Mouse (Mus musculus) thymus, postnatal 14 days (tissue): ENCODE data around the gene Tada2a.

Experiments
- DNase-seq: peaks from one replicate; pipeline ENCODE4 v3.0.0; 2021

The Tada2a gene

DNA sequence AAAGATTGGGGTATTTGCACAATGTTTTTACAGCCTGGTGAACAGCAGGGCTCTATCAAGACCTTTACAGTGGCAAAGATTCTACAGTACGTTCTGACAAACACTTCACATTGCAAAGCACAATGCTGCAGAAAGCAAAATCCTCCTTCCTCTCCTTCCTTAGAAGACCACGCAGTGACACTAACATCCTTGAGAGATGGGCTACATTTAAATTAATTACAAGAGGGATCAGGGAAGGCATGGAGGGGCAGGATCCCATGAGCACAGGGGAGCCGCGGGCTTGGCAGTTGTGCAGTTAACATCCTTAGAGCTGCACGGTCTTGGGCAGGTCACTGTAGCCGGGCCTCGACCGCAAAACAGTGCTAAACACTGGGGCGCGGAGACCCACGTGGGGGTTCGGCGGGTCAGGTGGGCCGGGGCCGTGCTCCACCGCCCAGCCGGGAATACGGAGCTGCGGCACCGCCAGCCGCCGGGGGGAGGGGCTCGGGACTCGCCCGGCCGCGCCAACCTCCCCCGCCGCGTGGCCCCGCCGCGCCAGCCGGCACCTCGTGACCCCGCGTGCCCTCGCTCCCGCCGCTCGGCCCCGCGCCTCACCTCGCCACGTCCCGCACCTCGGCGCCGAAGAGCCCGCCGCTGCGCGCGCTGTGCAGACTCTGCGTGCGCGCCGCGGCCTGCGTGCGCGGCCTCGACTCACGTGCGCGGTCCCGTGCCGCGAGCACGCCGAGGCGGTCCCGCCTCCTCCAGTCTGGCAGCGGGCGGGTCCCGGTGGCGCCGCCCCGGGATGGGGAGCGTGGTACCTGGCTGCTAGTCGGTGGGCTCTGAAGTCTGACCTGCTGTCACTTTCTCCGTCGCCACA, at the start of gene Tada2a, which contains the start of gene Acaca:
Gene Tada2a (minus strand): TSS at position 658 of the 856 bp plus-strand sequence.
Gene Acaca (plus strand): TSS at position 730 of the 856 bp plus-strand sequence.
- peak; percentile 83 for DNase-seq

- no peak for DNase-seq
Measured at GRCm38 (mm10) chr11:84178571-84178970, 49.2 kb upstream of the Tada2a start.

DNA sequence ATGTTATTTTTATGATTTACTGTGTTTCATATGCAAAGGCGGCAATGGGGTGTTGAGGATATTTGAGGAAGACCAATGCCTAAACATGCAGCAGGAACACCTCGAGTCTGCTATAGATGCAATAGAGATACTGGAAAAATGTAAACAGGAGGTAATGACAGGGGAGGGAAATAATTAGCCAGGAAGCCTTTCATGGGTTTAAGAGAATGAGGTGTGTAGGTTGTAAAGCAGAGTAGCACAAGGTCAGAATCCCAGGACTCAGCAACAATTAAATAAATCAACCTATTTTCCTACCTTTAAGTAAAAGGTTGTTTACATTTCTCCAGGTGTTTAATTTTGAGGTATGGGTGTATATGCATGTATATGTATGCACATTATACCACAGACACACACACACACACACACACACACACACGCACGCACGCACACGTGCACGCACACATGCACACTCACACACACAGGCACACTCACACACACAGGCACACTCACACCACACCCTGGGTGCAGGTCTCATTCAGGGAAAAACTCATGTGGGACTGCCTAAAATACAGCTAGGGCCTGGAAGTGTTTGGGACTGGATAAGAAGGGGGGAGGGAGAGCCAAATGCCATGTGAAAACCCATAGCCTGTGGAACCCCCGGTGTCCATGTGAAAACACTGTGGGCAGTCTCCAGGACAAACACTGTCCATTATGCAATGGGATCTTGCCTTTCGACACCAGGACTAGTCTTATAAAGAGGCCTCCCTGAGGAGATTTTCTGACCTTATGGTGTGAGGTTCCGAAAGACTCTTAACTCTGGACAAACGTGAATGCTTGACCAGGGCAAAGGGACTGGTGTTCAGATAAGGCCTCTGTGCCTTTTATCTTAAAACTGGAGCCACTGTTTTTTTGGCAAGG, 43.4 kb upstream of the Tada2a start:
- DNase-seq: no peak

DNA sequence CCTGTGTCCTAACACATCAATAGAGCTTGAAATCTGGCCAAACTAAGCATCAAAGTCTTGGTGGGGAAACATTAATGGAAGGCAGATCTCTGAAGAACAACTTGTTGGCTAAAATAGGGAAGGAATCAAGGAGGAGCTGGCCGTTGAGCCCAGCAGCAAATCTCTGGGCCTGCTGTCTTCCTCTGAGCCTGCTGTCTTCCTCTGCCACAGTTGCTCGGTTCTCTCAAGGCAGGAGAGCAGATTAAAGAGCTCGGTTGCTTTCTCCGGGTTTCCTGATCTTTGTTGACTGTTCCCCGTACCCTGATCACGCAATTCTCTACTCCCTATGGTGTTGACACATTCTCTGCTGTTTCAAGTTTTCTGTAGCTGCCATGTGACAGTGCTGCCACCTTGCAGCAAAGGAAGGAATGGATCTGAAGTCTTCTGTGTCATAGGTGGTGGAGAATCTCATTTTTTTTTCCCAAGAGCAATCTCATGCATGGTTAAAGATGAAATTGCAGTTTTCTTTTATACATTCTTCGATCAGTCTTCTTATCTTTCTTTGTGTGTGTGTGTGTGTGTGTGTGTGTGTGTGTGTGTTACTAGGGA, 39.4 kb upstream of the Tada2a start:
- DNase-seq: peak; percentile 41

DNA sequence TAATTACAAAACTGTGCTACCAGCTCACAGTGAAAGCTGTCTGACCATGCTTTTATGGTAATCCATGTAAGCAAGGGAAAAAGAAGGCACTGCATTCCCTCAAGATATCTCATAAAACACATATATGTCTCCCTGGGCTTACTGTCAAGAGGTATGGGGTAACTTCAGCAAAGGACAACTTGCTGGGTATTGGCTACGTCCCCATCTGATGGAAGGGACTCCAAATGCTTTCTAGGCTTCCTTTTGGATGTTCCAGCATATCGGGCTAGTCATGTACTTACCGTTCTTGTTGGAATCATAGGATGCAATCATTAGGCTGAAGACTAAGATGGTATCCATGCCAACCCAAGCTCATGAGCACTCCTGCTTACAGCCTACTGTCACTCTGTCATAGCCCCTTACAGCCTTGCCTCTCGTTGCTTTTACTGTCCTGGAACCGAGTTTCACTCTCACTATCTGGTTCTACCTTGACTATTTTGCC, 37.7 kb upstream of the Tada2a start, which contains the start of gene Gm11437:
Gene Gm11437 (minus strand): TSS at position 431 of the 481 bp plus-strand sequence.
- no peak for DNase-seq

GRCm38 (mm10) chr11:84164561-84164960, 35.2 kb upstream of the Tada2a start:
- DNase-seq: no peak

- no peak for DNase-seq
Measured at GRCm38 (mm10) chr11:84164123-84164522, 34.7 kb upstream of the Tada2a start.

DNA sequence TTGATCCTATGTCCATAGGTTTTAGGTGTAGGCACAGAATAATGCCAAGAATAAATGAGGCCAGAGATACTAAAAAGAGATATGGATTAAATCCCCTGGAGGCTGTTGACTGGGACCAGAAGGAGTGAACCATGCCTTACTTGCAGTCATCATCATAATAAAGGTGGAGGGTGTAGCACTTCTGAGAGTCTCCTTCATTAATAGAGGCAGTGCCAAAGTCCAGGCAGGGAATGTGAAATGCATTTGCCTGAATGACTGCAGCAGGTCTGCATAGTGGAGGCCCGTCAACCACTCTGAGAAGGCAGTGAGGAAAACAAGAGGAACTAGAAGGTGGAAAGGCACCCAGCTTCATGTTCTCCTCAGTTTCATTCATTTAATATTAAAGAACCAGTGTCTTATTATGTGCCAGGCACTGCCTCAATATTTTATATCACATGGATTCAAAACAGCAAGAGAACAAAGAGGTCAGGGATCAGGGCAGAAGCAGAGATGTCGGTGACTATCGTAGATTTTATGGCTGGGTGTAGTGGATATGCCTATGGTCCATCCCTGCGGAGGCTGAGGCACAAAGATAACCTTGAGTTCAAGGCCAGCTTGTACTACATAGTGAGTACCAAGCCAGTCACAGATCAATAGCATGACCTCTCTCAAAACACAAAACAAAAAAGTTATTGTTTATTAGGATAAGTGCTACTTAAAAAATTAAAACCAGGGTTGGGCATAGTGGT, 27.3 kb upstream of the Tada2a start:
- no peak for DNase-seq

- peak; percentile 33 for DNase-seq
Measured at GRCm38 (mm10) chr11:84150884-84151283, 21.5 kb upstream of the Tada2a start.

GRCm38 (mm10) chr11:84146081-84146480, 16.7 kb upstream of the Tada2a start:
- no peak for DNase-seq

DNA sequence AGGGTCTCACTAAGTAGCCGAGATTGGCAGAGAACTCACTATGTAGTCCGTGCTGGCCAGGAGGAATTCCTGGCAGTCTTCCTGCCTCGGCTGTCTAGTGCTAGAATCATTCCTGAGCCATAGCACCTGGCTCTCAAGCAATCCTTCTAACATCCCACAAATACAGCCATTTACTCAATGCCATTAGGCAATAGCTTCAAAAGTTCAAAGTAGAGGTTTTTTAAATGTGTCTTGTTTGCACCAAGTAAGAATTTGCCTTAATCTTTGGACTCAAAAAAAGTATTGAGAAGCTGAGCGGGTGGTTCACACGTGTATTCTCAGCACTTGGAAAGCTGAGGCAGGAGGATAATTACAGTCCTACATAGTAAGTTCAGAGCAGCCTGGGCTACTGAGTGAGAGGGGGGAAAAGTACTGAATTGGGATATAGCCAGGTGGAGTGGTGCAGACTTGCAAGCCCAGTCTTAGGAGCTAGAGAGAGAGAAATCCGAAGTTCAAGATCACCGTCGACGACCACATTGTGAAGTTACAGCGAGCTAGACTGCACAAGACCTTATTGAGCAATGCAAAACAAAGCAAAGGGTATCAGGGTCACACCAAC, 15.9 kb upstream of the Tada2a start:
- no peak for DNase-seq

- peak; percentile 57 for DNase-seq
Measured at GRCm38 (mm10) chr11:84141752-84142151, 12.4 kb upstream of the Tada2a start.

- no peak for DNase-seq
Measured at GRCm38 (mm10) chr11:84136453-84136852, 7.1 kb upstream of the Tada2a start.

DNA sequence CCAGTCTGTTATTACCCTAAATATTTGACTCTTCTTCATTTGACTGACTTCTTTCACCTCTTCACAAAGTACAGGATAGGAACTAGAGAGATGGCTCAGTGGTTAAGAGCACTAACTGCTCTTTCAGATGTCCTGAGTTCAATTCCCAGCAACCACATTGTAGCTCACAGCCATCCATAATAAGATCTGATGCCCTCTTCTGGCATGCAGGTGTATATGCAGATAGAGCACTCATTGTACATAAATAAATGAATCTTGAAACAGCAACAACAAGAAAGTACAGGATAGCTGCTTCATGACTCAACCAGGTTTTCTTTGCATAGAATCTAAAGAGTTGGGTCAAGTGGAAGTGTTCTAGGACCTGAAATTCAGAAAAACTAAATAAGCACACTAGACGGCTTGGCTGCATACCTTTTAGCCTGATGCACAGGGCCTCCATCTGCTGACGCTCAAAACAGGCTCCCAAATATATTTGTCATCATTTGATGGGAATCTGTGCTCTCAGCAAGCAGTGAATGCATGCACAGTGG, 5.0 kb upstream of the Tada2a start:
- DNase-seq: no peak

DNA sequence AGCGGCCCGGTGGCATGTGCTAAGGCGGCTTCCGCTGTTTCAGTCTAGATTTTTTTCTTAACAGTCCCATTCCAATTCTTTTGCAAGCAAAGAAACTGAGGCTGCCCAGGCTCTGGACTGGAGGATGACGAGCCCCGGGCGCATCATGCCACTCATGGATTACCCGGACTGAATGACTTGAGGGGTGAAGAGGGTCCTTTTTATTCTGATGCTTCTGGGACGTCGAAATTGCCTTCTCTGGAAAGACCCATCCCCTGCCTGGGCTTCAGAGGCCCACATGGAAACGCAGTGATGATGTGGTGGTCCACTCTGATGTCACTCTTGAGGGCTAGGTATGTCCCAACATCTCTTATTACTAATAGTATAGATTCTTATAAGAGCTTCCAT, 392 bp upstream of the Tada2a start:
- no peak for DNase-seq

DNA sequence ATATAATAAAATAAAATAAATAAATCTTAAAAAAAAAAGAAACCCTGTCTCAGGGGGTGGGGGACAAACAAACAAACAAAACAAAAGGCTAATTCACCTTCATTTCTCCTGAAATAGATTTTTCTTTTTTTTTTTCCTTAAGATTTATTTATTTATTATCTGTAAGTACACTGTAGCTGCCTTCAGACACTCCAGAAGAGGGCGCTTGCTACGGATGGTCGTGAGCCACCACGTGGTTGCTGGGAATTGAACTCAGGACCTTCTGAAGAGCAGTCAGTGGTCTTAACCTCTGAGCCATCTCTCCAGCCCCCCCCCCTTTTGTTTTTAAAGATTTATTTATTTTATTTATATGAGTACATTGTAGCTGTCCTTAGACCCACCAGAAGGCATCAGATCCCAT, 1.4 kb downstream of the Tada2a start:
- DNase-seq: peak; percentile 5

- no peak for DNase-seq
Measured at GRCm38 (mm10) chr11:84121051-84121956, 8.1 kb downstream of the Tada2a start.

DNA sequence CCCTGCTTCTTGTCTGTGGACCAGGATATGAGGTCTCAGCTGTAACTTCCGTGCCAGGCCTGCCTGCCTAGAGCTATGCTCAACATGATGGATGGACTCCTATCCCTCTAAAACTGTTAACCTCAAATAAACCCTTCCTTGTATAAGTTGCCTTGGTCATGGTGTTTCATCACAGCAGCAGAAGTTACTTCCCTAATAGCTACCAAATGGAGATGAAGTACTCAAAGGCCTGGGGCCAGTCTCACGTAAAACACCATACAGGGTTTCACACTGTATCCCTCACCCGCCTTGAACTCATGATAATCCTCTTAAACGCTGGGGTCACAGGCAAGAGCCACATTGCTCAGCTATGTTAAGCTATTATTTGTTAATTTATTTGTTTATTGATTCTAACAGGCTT, 12.0 kb downstream of the Tada2a start:
- DNase-seq: no peak

GRCm38 (mm10) chr11:84116221-84116620, 13.2 kb downstream of the Tada2a start:
- DNase-seq: no peak

DNA sequence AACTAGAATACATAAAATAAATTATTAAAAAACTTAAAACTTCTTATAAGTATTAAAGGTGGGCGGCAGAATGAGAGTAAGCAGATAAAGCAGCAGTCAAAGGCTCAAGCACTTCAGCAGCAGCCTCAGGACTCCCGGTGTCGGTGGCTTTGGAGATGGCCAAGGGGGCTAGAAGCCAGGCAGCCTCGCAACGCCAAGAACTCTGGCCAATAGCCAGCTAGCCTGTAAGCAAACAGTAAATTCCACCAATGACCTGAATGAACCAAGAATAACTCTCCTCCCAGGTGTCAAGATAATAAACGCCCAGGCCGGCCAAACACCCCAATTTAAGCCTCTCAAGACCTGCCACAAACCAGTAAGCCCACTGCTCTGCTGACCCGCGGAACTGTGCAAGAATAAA, 13.8 kb downstream of the Tada2a start:
- no peak for DNase-seq

DNA sequence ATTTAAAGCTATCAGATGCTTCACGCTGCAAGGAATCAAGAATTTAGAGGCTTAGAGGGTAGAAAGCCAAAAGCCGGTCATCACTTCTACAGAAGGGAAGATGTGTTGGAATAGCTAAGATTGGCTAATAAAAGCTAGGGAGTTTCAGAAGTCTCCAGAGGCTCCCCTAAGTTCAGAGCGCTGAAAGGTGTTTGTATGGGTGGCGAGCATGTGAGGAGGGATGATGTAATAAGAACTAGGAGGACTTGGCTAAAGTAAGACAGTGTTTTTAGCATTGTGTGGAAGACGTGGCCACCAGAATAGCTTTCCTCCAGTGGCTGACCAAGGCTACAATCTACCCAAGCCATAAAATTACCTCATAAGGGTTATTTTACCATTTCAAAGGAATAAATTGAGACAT, 15.8 kb downstream of the Tada2a start:
- no peak for DNase-seq
